Mouse (Mus musculus) limb, embryonic 12.5 days (tissue): ENCODE data around the gene Lrrc3. TPM values are rescaled to one million over a fixed set of nuclear protein-coding genes. Genes with fewer than 3 reads are reported as not detected.
"Not testable (repeated sequence)": the region's sequence is repeated elsewhere in the genome, so short reads cannot be mapped to it uniquely, and the experiment has no call there.

ENCODE experiments used
- ATAC-seq: fragments of 200-750 bp; cut with Nextera tagmentation; 2 replicates; pipeline ENCODE4 v1.8.0; 2017; ENCODE audit warnings: low read depth, moderate TSS enrichment; ENCODE audit not compliant: insufficient number of reproducible peaks, insufficient read depth, low FRiP score, low TSS enrichment
- H3K27ac ChIP-seq: fragments of 300-500 bp; sonication (generic); 2 replicates; pipeline ENCODE4 v1.5.1; 2016; ENCODE audit warnings: mild to moderate bottlenecking, moderate library complexity
- H3K27me3 ChIP-seq: fragments of 300-500 bp; sonication (generic); 2 replicates; pipeline ENCODE4 v1.6.1; 2016; ENCODE audit warnings: mild to moderate bottlenecking, moderate library complexity
- H3K36me3 ChIP-seq: fragments of 300-500 bp; sonication (generic); 2 replicates; pipeline ENCODE4 v1.6.1; 2016; ENCODE audit warnings: mild to moderate bottlenecking, moderate library complexity
- H3K4me1 ChIP-seq: fragments of 300-500 bp; sonication (generic); replicated peaks from 2 replicates; pipeline ENCODE4 v1.6.1; 2016
- H3K4me2 ChIP-seq: fragments of 300-500 bp; sonication (generic); 2 replicates; pipeline ENCODE4 v1.6.1; 2016; ENCODE audit warnings: mild to moderate bottlenecking, moderate library complexity
- H3K4me3 ChIP-seq: fragments of 300-500 bp; sonication (generic); replicated peaks from 2 replicates; pipeline ENCODE4 v1.5.1; 2016; ENCODE audit warnings: mild to moderate bottlenecking
- H3K9ac ChIP-seq: fragments of 300-500 bp; sonication (generic); replicated peaks from 2 replicates; pipeline ENCODE4 v1.6.1; 2016; ENCODE audit warnings: mild to moderate bottlenecking, moderate library complexity
- H3K9me3 ChIP-seq: fragments of 300-500 bp; sonication (generic); 2 replicates; pipeline ENCODE4 v1.6.1; 2016; ENCODE audit warnings: mild to moderate bottlenecking, moderate library complexity
- WGBS: fragments of 180-500 bp; shearing (Covaris S2); methylation state at CpG from one replicate; pipeline ENCODE4 v1.1.7; 2016; 5-methylcytosine and 5-hydroxymethylcytosine counted together
- polyA plus RNA-seq: library from polyadenylated mRNA; unstranded; fragments of >200 nt; fragmentation: Nextera tagmentation; extraction: Ambion mirVana; gene quantifications from 2 replicates; pipeline ENCODE4 v1.2.1, GENCODE M21; 2016

The Lrrc3 gene
- polyA plus RNA-seq: 3.1 and 3.4 TPM in 2 replicates

- WGBS: 2% methylated on average over 29 of the region's 46 CpGs
- Histone ChIP-seq H3K4me1 (peaks cover 9% of the 10 kb centered on the region), H3K27ac (no peak within 1 kb of the TSS), H3K4me2 (peak within 1 kb of the TSS; percentile 86), H3K27me3 (peaks cover 33% of the 10 kb centered on the region), H3K9me3 (no peaks in the 10 kb centered on the region), H3K4me3 (peak within 1 kb of the TSS; percentile 62), H3K9ac (peak within 1 kb of the TSS; percentile 71), H3K36me3 (no peaks in the 10 kb centered on the region)
- ATAC-seq: peak; percentile 69
Observed at GRCm38 (mm10) chr10:77902211-77902893, at the start of gene Lrrc3. Gene Lrrc3 (minus strand): TSS chr10:77902536.

- H3K27ac ChIP-seq, H3K4me3 ChIP-seq, ATAC-seq, H3K4me2 ChIP-seq, H3K9ac ChIP-seq, H3K36me3 ChIP-seq, H3K9me3 ChIP-seq, H3K4me1 ChIP-seq, H3K27me3 ChIP-seq: not testable (repeated sequence)
- 90% methylated on average over 9 of the region's 12 CpGs for WGBS
Observed at GRCm38 (mm10) chr10:77950468-77950867, 48.1 kb upstream of the Lrrc3 start.

GRCm38 (mm10) chr10:77939685-77940084 lies 37.3 kb upstream of the Lrrc3 start:
- H3K4me2 ChIP-seq: no peak overlapping the region
- ATAC-seq: no peak
- H3K9me3 ChIP-seq: 0 out of 2 replicates have a peak, but pooled peaks cover under 1% of the 10 kb centered on the region
- no peaks in the 10 kb centered on the region for H3K36me3 ChIP-seq
- no peaks in the 10 kb centered on the region for H3K27me3 ChIP-seq
- H3K4me3 ChIP-seq: no peak overlapping the region
- WGBS: 74% methylated on average over 2 of the region's 2 CpGs
- no peak overlapping the region for H3K27ac ChIP-seq
- H3K4me1 ChIP-seq: no peaks in the 10 kb centered on the region
- no peak overlapping the region for H3K9ac ChIP-seq

GRCm38 (mm10) chr10:77927375-77927774 lies 25.0 kb upstream of the Lrrc3 start:
- Histone ChIP-seq H3K36me3 (no peaks in the 10 kb centered on the region), H3K27ac (no peak overlapping the region), H3K4me2 (no peak overlapping the region), H3K9me3 (no peaks in the 10 kb centered on the region), H3K4me3 (no peak overlapping the region), H3K27me3 (0 out of 2 replicates have a peak, but pooled peaks cover 4% of the 10 kb centered on the region), H3K9ac (no peak overlapping the region), H3K4me1 (peaks cover 5% of the 10 kb centered on the region; the same call in 1 of the 2 replicates)
- 89% methylated on average over 10 of the region's 10 CpGs for WGBS
- ATAC-seq: no peak

GRCm38 (mm10) chr10:77926140-77926539 lies 23.8 kb upstream of the Lrrc3 start:
- no peak overlapping the region for H3K9ac ChIP-seq
- H3K4me2 ChIP-seq: no peak overlapping the region
- H3K27ac ChIP-seq: no peak overlapping the region
- no peaks in the 10 kb centered on the region for H3K9me3 ChIP-seq
- H3K4me3 ChIP-seq: no peak overlapping the region
- 0 out of 2 replicates have a peak, but pooled peaks cover 4% of the 10 kb centered on the region for H3K27me3 ChIP-seq
- no peak for ATAC-seq
- no peaks in the 10 kb centered on the region for H3K36me3 ChIP-seq
- peaks cover 5% of the 10 kb centered on the region; the same call in 1 of the 2 replicates for H3K4me1 ChIP-seq
- WGBS: 45% methylated on average over 7 of the region's 7 CpGs

GRCm38 (mm10) chr10:77922681-77923080 lies 20.3 kb upstream of the Lrrc3 start:
- Histone ChIP-seq H3K9me3 (no peaks in the 10 kb centered on the region), H3K9ac (no peak overlapping the region), H3K36me3 (no peaks in the 10 kb centered on the region), H3K27me3 (0 out of 2 replicates have a peak, but pooled peaks cover 4% of the 10 kb centered on the region), H3K27ac (no peak overlapping the region), H3K4me3 (no peak overlapping the region), H3K4me1 (peaks cover 5% of the 10 kb centered on the region; the same call in 1 of the 2 replicates), H3K4me2 (no peak overlapping the region)
- WGBS: 71% methylated on average over 4 of the region's 4 CpGs
- ATAC-seq: no peak

GRCm38 (mm10) chr10:77921009-77921408 lies 18.7 kb upstream of the Lrrc3 start:
- Histone ChIP-seq H3K9ac (no peak overlapping the region), H3K27me3 (0 out of 2 replicates have a peak, but pooled peaks cover 4% of the 10 kb centered on the region), H3K27ac (no peak overlapping the region), H3K4me2 (no peak overlapping the region), H3K4me3 (no peak overlapping the region), H3K4me1 (peaks cover 5% of the 10 kb centered on the region; the same call in 1 of the 2 replicates), H3K36me3 (no peaks in the 10 kb centered on the region), H3K9me3 (no peaks in the 10 kb centered on the region)
- WGBS: 63% methylated on average over 5 of the region's 5 CpGs
- no peak for ATAC-seq

GRCm38 (mm10) chr10:77916636-77917335 lies 14.4 kb upstream of the Lrrc3 start:
- H3K4me2 ChIP-seq: no peak overlapping the region
- 67% methylated on average over 8 of the region's 8 CpGs for WGBS
- ATAC-seq: no peak
- no peaks in the 10 kb centered on the region for H3K9me3 ChIP-seq
- H3K4me1 ChIP-seq: no peaks in the 10 kb centered on the region
- H3K27ac ChIP-seq: no peak overlapping the region
- H3K4me3 ChIP-seq: no peak overlapping the region
- H3K9ac ChIP-seq: no peak overlapping the region
- no peaks in the 10 kb centered on the region for H3K36me3 ChIP-seq
- no peaks in the 10 kb centered on the region for H3K27me3 ChIP-seq

GRCm38 (mm10) chr10:77913292-77913691 lies 11.0 kb upstream of the Lrrc3 start:
- H3K36me3 ChIP-seq: no peaks in the 10 kb centered on the region
- H3K9me3 ChIP-seq: no peaks in the 10 kb centered on the region
- H3K9ac ChIP-seq: no peak overlapping the region
- 69% methylated on average over 4 of the region's 4 CpGs for WGBS
- H3K27me3 ChIP-seq: no peaks in the 10 kb centered on the region; the same call in 1 of the 2 replicates
- no peak overlapping the region for H3K4me3 ChIP-seq
- no peak overlapping the region for H3K27ac ChIP-seq
- H3K4me1 ChIP-seq: no peaks in the 10 kb centered on the region
- no peak for ATAC-seq
- no peak overlapping the region for H3K4me2 ChIP-seq

GRCm38 (mm10) chr10:77912605-77913004 lies 10.3 kb upstream of the Lrrc3 start:
- Histone ChIP-seq H3K9ac (no peak overlapping the region), H3K4me1 (no peaks in the 10 kb centered on the region), H3K27ac (no peak overlapping the region), H3K9me3 (no peaks in the 10 kb centered on the region), H3K36me3 (no peaks in the 10 kb centered on the region), H3K4me3 (no peak overlapping the region), H3K27me3 (no peaks in the 10 kb centered on the region; the same call in 1 of the 2 replicates), H3K4me2 (no peak overlapping the region)
- ATAC-seq: no peak
- WGBS: 62% methylated on average over 7 of the region's 7 CpGs

- Histone ChIP-seq H3K27ac (no peak overlapping the region), H3K4me3 (peak overlapping the region; percentile 62), H3K4me2 (peak overlapping the region; percentile 86), H3K4me1 (peaks cover 9% of the 10 kb centered on the region), H3K9me3 (no peaks in the 10 kb centered on the region), H3K36me3 (no peaks in the 10 kb centered on the region), H3K27me3 (peaks cover 33% of the 10 kb centered on the region), H3K9ac (peak overlapping the region; percentile 71; the same call in 1 of the 2 replicates)
- 10% methylated on average over 34 of the region's 35 CpGs for WGBS
- ATAC-seq: peak; percentile 68
Observed at GRCm38 (mm10) chr10:77902894-77903715, 769 bp upstream of the Lrrc3 start.
